28 mouse cellular contexts compared by ENCODE assay signal in the genomic region with DNA sequence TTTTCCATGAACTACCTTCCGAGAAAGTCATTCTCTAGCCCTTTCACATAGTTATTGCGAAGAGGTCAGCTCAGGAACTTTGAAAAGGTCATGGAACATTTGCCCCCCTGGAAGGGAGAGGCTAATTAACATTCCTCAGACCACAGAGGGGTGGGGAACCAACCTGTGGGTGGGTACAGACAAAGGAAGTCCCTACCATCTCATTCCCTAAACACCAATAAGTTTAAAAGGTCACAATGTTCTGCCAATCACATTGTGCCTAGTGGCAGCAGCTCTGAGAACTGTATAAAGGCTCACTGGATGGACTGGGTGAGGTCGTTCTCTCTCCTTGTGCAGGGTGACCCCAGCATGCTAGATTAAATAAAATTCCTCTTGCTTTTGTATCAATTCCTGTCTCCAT.
DNase-seq lines count a peak whose midpoint lies in the region; ATAC-seq lines count a peak whose summit lies in the region.
"Had no signal": no experiment of that assay in that cellular context is flagged by ENCODE, and none has a peak within 500 bp of the region (broad histone marks: within the 10 kb centered on the region; RNA-seq: fewer than 3 reads in every experiment).

No protein-coding gene starts in this region.

- H3K4me1 ChIP-seq in kidney, embryonic 14.5 days (ENCODE audit: control insufficient read depth, insufficient read depth, low read length) = no peaks in the 10 kb centered on the region
- H3K4me1 ChIP-seq in midbrain, embryonic 10.5 days = peaks cover 11% of the 10 kb centered on the region; the same call in 1 of the 2 replicates
- H3K4me1 ChIP-seq: embryonic facial prominence, embryonic 13.5 days; forebrain, embryonic 13.5 days; heart, embryonic 15.5 days; hindbrain, embryonic 15.5 days; liver, embryonic 12.5 days; midbrain, embryonic 12.5 days; neural tube, embryonic 13.5 days had no signal

- no peak overlapping the region for H3K4me3 ChIP-seq in kidney, embryonic 14.5 days (ENCODE audit: low read length)
- H3K4me3 ChIP-seq in midbrain, embryonic 10.5 days = no peak overlapping the region
- H3K4me3 ChIP-seq: embryonic facial prominence, embryonic 13.5 days; forebrain, embryonic 13.5 days; heart, embryonic 10.5 days; heart, embryonic 15.5 days; hindbrain, embryonic 15.5 days; liver, embryonic 12.5 days; midbrain, embryonic 12.5 days; myocyte; neural tube, embryonic 13.5 days had no signal

- H3K9me3 ChIP-seq in kidney, embryonic 14.5 days (ENCODE audit: control insufficient read depth, low read length) = no peaks in the 10 kb centered on the region
- no peaks in the 10 kb centered on the region for H3K9me3 ChIP-seq in midbrain, embryonic 10.5 days (replicated peaks)
- H3K9me3 ChIP-seq: embryonic facial prominence, embryonic 13.5 days; forebrain, embryonic 13.5 days; heart, embryonic 10.5 days; heart, embryonic 15.5 days; hindbrain, embryonic 15.5 days; liver, embryonic 12.5 days; midbrain, embryonic 12.5 days; neural tube, embryonic 13.5 days had no signal

- DNase-seq in embryo, embryonic 10 days (ENCODE audit: low spot score) = peak; percentile 47
- no peak for DNase-seq in embryo, embryonic 11 days
- DNase-seq in kidney, postnatal 25 days = no peak
- peak; percentile 70 for DNase-seq in ES-CJ7 (ENCODE audit: low read depth, low spot score)
- DNase-seq in embryo, embryonic 10.5 days (ENCODE audit: low spot score) = peak; percentile 25
- no peak for DNase-seq in midbrain, embryonic 10.5 days (ENCODE audit: low spot score)
- no peak for DNase-seq in testis, postnatal 10 days (ENCODE audit: low spot score)
- DNase-seq: adrenal gland, postnatal 14 days; cerebellum, adult 11-12 months; gastrocnemius, postnatal 25 days; heart, adult 11 months; heart, postnatal 36 days; layer of hippocampus, postnatal 36 days; left cerebral cortex, postnatal 4 days; liver, postnatal 0 days; lung, postnatal 36 days; right cerebral cortex, postnatal 14 days had no signal

- H3K27me3 ChIP-seq in kidney, embryonic 14.5 days (ENCODE audit: control insufficient read depth, insufficient read depth, low read length) = no peaks in the 10 kb centered on the region
- H3K27me3 ChIP-seq in midbrain, embryonic 10.5 days (ENCODE audit: low read depth, poor library complexity, severe bottlenecking) = no peaks in the 10 kb centered on the region
- H3K27me3 ChIP-seq: embryonic facial prominence, embryonic 13.5 days; forebrain, embryonic 13.5 days; heart, embryonic 15.5 days; hindbrain, embryonic 15.5 days; liver, embryonic 12.5 days; midbrain, embryonic 12.5 days; neural tube, embryonic 13.5 days had no signal

- no peak overlapping the region for H3K9ac ChIP-seq in kidney, embryonic 14.5 days (ENCODE audit: low read depth, low read length)
- H3K9ac ChIP-seq: embryonic facial prominence, embryonic 13.5 days; forebrain, embryonic 13.5 days; heart, embryonic 15.5 days; hindbrain, embryonic 15.5 days; liver, embryonic 12.5 days; liver, postnatal 0 days; midbrain, embryonic 12.5 days; neural tube, embryonic 13.5 days had no signal

- no peak overlapping the region for H3K4me2 ChIP-seq in kidney, embryonic 14.5 days (replicated peaks; ENCODE audit: low read depth, low read length)
- H3K4me2 ChIP-seq: embryonic facial prominence, embryonic 13.5 days; forebrain, embryonic 13.5 days; heart, embryonic 15.5 days; hindbrain, embryonic 15.5 days; liver, embryonic 12.5 days; midbrain, embryonic 12.5 days; neural tube, embryonic 13.5 days had no signal

- no peak overlapping the region for H3K27ac ChIP-seq in kidney, embryonic 14.5 days (ENCODE audit: low read depth, low read length)
- H3K27ac ChIP-seq in midbrain, embryonic 10.5 days (replicated peaks) = no peak overlapping the region
- H3K27ac ChIP-seq: embryonic facial prominence, embryonic 13.5 days; forebrain, embryonic 13.5 days; heart, embryonic 10.5 days; heart, embryonic 15.5 days; hindbrain, embryonic 15.5 days; liver, embryonic 12.5 days; midbrain, embryonic 12.5 days; neural tube, embryonic 13.5 days had no signal

- 49% methylated on average over 3 of the region's 3 CpGs for WGBS in kidney, embryonic 14.5 days
- WGBS in midbrain, embryonic 10.5 days = 51% methylated on average over 3 of the region's 3 CpGs

- ATAC-seq in kidney, embryonic 14.5 days (ENCODE audit: low FRiP score, low TSS enrichment) = 0 out of 2 replicates have a peak, but pooled peaks have one; percentile 32
- ATAC-seq: forebrain, embryonic 13.5 days; inflammation-experienced regulatory T-cells, adult 6 months; liver, embryonic 12.5 days; liver, postnatal 0 days had no signal

- H3K36me3 ChIP-seq in kidney, embryonic 14.5 days (ENCODE audit: control insufficient read depth, insufficient read depth, low read length) = no peaks in the 10 kb centered on the region
- H3K36me3 ChIP-seq in midbrain, embryonic 10.5 days = no peaks in the 10 kb centered on the region
- H3K36me3 ChIP-seq: embryonic facial prominence, embryonic 13.5 days; heart, embryonic 10.5 days; heart, embryonic 15.5 days; hindbrain, embryonic 15.5 days; liver, embryonic 12.5 days; midbrain, embryonic 12.5 days; neural tube, embryonic 13.5 days had no signal

Comparison
In these comparisons a context has a peak if more than half of its experiments do, and no peak if none do; other contexts are left out.
1. DNase-seq: peak in embryo, embryonic 10 days (single experiment), ES-CJ7 (single experiment) and embryo, embryonic 10.5 days (single experiment); none in embryo, embryonic 11 days (single experiment), kidney, postnatal 25 days (0 of 2), midbrain, embryonic 10.5 days (single experiment) and testis, postnatal 10 days (single experiment).